Mouse (Mus musculus) olfactory bulb, adult 2 months (tissue): ENCODE data around the gene Lrtm2.

Source experiments
- CTCF ChIP-seq: fragments of 200-500 bp; IDR thresholded peaks from 2 replicates; pipeline ENCODE4 v1.5.1; 2012; ENCODE audit warnings: low read depth, mild to moderate bottlenecking, low read length, moderate library complexity; ENCODE audit not compliant: insufficient read depth
- POLR2A ChIP-seq: fragments of 200-500 bp; IDR thresholded peaks from 2 replicates; pipeline ENCODE4 v1.6.1; 2012; ENCODE audit warnings: mild to moderate bottlenecking, low read depth, low read length, moderate library complexity; ENCODE audit not compliant: insufficient read depth

GRCm38 (mm10) chr6:119337287-119337686 is 6.7 kb upstream of the Lrtm2 start:
- no peak for TF ChIP-seq CTCF
- no peak for TF ChIP-seq POLR2A
